Mouse (Mus musculus): ENCODE data around the gene Sprr2b. TPM values are rescaled to one million over a fixed set of nuclear protein-coding genes. Genes with fewer than 3 reads are reported as not detected.
"Not testable (repeated sequence)": the region's sequence is repeated elsewhere in the genome, so short reads cannot be mapped to it uniquely, and the experiment has no call there.

The Sprr2b gene
- polyA plus RNA-seq (2014; fragmentation: Nextera tagmentation; extraction: Ambion mirVana), result not detected in 2 replicates

GRCm38 (mm10) chr3:92316320-92316719 is at the start of gene Sprr2b:
Gene Sprr2b, plus strand, starts transcription at chr3:92316620.
- Histone ChIP-seq H3K4me3 (ENCODE audit: low read depth, low read length) (no peak within 1 kb of the TSS), H3K9ac (ENCODE audit: low read length) (no peak within 1 kb of the TSS), H3K27me3 (replicated peaks; ENCODE audit: control insufficient read depth, insufficient read depth, low read length) (no peaks in the 10 kb centered on the region), H3K36me3 (ENCODE audit: control insufficient read depth, insufficient read depth, low read length) (no peaks in the 10 kb centered on the region), H3K27ac (ENCODE audit: low read depth, low read length) (no peak within 1 kb of the TSS), H3K4me1 (ENCODE audit: control insufficient read depth, insufficient read depth, low read length) (no peaks in the 10 kb centered on the region), H3K4me2 (ENCODE audit: low read length) (no peak within 1 kb of the TSS), H3K9me3 (replicated peaks; ENCODE audit: control insufficient read depth, low read length) (no peaks in the 10 kb centered on the region)
- ATAC-seq (no peak), DNase-seq (ENCODE audit: low spot score) (no peak)
- WGBS, result 66% methylated on average over 2 of the region's 2 CpGs

GRCm38 (mm10) chr3:92271414-92271985 is 44.9 kb upstream of the Sprr2b start:
- 0 out of 2 replicates have a peak, but pooled peaks have one; percentile 32 for ATAC-seq
- not testable (repeated sequence) for DNase-seq (ENCODE audit: low spot score); H3K27me3 ChIP-seq (replicated peaks; ENCODE audit: control insufficient read depth, insufficient read depth, low read length); H3K9ac ChIP-seq (ENCODE audit: low read length); H3K36me3 ChIP-seq (ENCODE audit: control insufficient read depth, insufficient read depth, low read length); H3K9me3 ChIP-seq (replicated peaks; ENCODE audit: control insufficient read depth, low read length); H3K4me3 ChIP-seq (ENCODE audit: low read depth, low read length); H3K27ac ChIP-seq (ENCODE audit: low read depth, low read length); H3K4me1 ChIP-seq (ENCODE audit: control insufficient read depth, insufficient read depth, low read length); H3K4me2 ChIP-seq (ENCODE audit: low read length)
- WGBS, result no CpG with 5 or more reads among the region's 4 CpGs

GRCm38 (mm10) chr3:92273504-92273903 is 42.9 kb upstream of the Sprr2b start:
- not testable (repeated sequence) for H3K36me3 ChIP-seq (ENCODE audit: control insufficient read depth, insufficient read depth, low read length); H3K4me1 ChIP-seq (ENCODE audit: control insufficient read depth, insufficient read depth, low read length); ATAC-seq; H3K27ac ChIP-seq (ENCODE audit: low read depth, low read length); H3K27me3 ChIP-seq (replicated peaks; ENCODE audit: control insufficient read depth, insufficient read depth, low read length); H3K4me3 ChIP-seq (ENCODE audit: low read depth, low read length); H3K9ac ChIP-seq (ENCODE audit: low read length); H3K4me2 ChIP-seq (ENCODE audit: low read length); DNase-seq (ENCODE audit: low spot score); H3K9me3 ChIP-seq (replicated peaks; ENCODE audit: control insufficient read depth, low read length)

- H3K4me3 ChIP-seq (ENCODE audit: low read depth, low read length); ATAC-seq; H3K4me1 ChIP-seq (ENCODE audit: control insufficient read depth, insufficient read depth, low read length); H3K9me3 ChIP-seq (replicated peaks; ENCODE audit: control insufficient read depth, low read length); DNase-seq (ENCODE audit: low spot score); H3K36me3 ChIP-seq (ENCODE audit: control insufficient read depth, insufficient read depth, low read length); H3K4me2 ChIP-seq (ENCODE audit: low read length); H3K27me3 ChIP-seq (replicated peaks; ENCODE audit: control insufficient read depth, insufficient read depth, low read length); H3K9ac ChIP-seq (ENCODE audit: low read length); H3K27ac ChIP-seq (ENCODE audit: low read depth, low read length): not testable (repeated sequence)
- no CpG with 5 or more reads among the region's 1 CpGs for WGBS
Observed at GRCm38 (mm10) chr3:92274018-92274417, 42.4 kb upstream of the Sprr2b start.

GRCm38 (mm10) chr3:92279663-92280062 is 36.8 kb upstream of the Sprr2b start:
- not testable (repeated sequence) for DNase-seq (ENCODE audit: low spot score); H3K9ac ChIP-seq (ENCODE audit: low read length); H3K4me3 ChIP-seq (ENCODE audit: low read depth, low read length); H3K4me2 ChIP-seq (ENCODE audit: low read length); ATAC-seq; H3K27ac ChIP-seq (ENCODE audit: low read depth, low read length); H3K36me3 ChIP-seq (ENCODE audit: control insufficient read depth, insufficient read depth, low read length); H3K4me1 ChIP-seq (ENCODE audit: control insufficient read depth, insufficient read depth, low read length); H3K9me3 ChIP-seq (replicated peaks; ENCODE audit: control insufficient read depth, low read length); H3K27me3 ChIP-seq (replicated peaks; ENCODE audit: control insufficient read depth, insufficient read depth, low read length)

- not testable (repeated sequence) for H3K27me3 ChIP-seq (replicated peaks; ENCODE audit: control insufficient read depth, insufficient read depth, low read length); H3K27ac ChIP-seq (ENCODE audit: low read depth, low read length); ATAC-seq; H3K9ac ChIP-seq (ENCODE audit: low read length); H3K36me3 ChIP-seq (ENCODE audit: control insufficient read depth, insufficient read depth, low read length); H3K4me1 ChIP-seq (ENCODE audit: control insufficient read depth, insufficient read depth, low read length); DNase-seq (ENCODE audit: low spot score); H3K4me3 ChIP-seq (ENCODE audit: low read depth, low read length); H3K4me2 ChIP-seq (ENCODE audit: low read length); H3K9me3 ChIP-seq (replicated peaks; ENCODE audit: control insufficient read depth, low read length)
- 86% methylated on average over 5 of the region's 12 CpGs for WGBS
Observed at GRCm38 (mm10) chr3:92280963-92281606, 35.3 kb upstream of the Sprr2b start.

- H3K36me3 ChIP-seq (ENCODE audit: control insufficient read depth, insufficient read depth, low read length); H3K4me3 ChIP-seq (ENCODE audit: low read depth, low read length); ATAC-seq; DNase-seq (ENCODE audit: low spot score); H3K27me3 ChIP-seq (replicated peaks; ENCODE audit: control insufficient read depth, insufficient read depth, low read length); H3K4me2 ChIP-seq (ENCODE audit: low read length); H3K9me3 ChIP-seq (replicated peaks; ENCODE audit: control insufficient read depth, low read length); H3K27ac ChIP-seq (ENCODE audit: low read depth, low read length); H3K4me1 ChIP-seq (ENCODE audit: control insufficient read depth, insufficient read depth, low read length); H3K9ac ChIP-seq (ENCODE audit: low read length): not testable (repeated sequence)
- 95% methylated on average over 1 of the region's 1 CpGs for WGBS
Observed at GRCm38 (mm10) chr3:92285101-92285500, 31.3 kb upstream of the Sprr2b start, which contains the start of gene Sprr2a3. Gene Sprr2a3, plus strand, starts transcription at chr3:92285417.

- not testable (repeated sequence) for H3K4me2 ChIP-seq (ENCODE audit: low read length); H3K27me3 ChIP-seq (replicated peaks; ENCODE audit: control insufficient read depth, insufficient read depth, low read length); H3K4me1 ChIP-seq (ENCODE audit: control insufficient read depth, insufficient read depth, low read length); H3K27ac ChIP-seq (ENCODE audit: low read depth, low read length); H3K4me3 ChIP-seq (ENCODE audit: low read depth, low read length); H3K36me3 ChIP-seq (ENCODE audit: control insufficient read depth, insufficient read depth, low read length); H3K9me3 ChIP-seq (replicated peaks; ENCODE audit: control insufficient read depth, low read length); ATAC-seq; H3K9ac ChIP-seq (ENCODE audit: low read length); DNase-seq (ENCODE audit: low spot score)
- 72% methylated on average over 3 of the region's 6 CpGs for WGBS
Observed at GRCm38 (mm10) chr3:92288489-92288888, 27.9 kb upstream of the Sprr2b start.

GRCm38 (mm10) chr3:92307406-92307805 is 9.0 kb upstream of the Sprr2b start:
- DNase-seq (ENCODE audit: low spot score), result no peak
- WGBS, result 93% methylated on average over 1 of the region's 1 CpGs
- Histone ChIP-seq H3K4me3 (ENCODE audit: low read depth, low read length) (no peak overlapping the region), H3K36me3 (ENCODE audit: control insufficient read depth, insufficient read depth, low read length) (no peaks in the 10 kb centered on the region), H3K9me3 (replicated peaks; ENCODE audit: control insufficient read depth, low read length) (no peaks in the 10 kb centered on the region), H3K27ac (ENCODE audit: low read depth, low read length) (no peak overlapping the region), H3K4me1 (ENCODE audit: control insufficient read depth, insufficient read depth, low read length) (no peaks in the 10 kb centered on the region), H3K4me2 (ENCODE audit: low read length) (no peak overlapping the region), H3K27me3 (replicated peaks; ENCODE audit: control insufficient read depth, insufficient read depth, low read length) (no peaks in the 10 kb centered on the region), H3K9ac (ENCODE audit: low read length) (no peak overlapping the region)
- ATAC-seq, result no peak

All from forebrain, embryonic 14.5 days (tissue).